Mouse (Mus musculus): ENCODE data around the gene Gm27235. TPM values are rescaled to one million over a fixed set of nuclear protein-coding genes. Genes with fewer than 3 reads are reported as not detected.
"Not testable (repeated sequence)": the region's sequence is repeated elsewhere in the genome, so short reads cannot be mapped to it uniquely, and the experiment has no call there.

The Gm27235 gene
- polyA plus RNA-seq (2015; fragmentation: Nextera tagmentation; extraction: Ambion mirVana), result not detected in 2 replicates

DNA sequence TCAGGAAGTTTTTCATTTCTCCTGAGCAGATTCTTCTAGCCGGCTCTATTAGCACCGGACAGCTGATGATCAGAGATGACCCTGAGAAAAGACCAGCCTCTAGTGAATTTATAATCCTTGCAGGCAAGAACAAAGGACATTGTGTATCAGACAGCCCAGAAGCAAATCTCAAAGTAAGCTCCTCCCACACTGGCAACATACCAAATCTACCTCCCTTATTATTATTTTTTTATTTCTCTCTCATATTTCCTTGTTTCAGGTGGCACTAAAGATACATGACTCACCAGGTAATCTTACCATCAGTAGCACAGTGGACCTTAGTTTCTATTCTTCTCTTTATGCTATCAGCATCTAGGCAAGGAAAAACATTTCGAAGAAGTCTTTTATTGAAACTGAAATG, at the start of gene Gm27235, which contains the start of gene D730048I06Rik:
TSS of gene Gm27235 (minus strand) at position 101 of the 400 bp plus-strand sequence.
TSS of gene D730048I06Rik (minus strand) at position 112 of the 400 bp plus-strand sequence.
- no peaks in the 10 kb centered on the region; the same call in 1 of the 2 replicates for H3K9me3 ChIP-seq (replicated peaks; ENCODE audit: control insufficient read depth, low read length)
- WGBS, result 82% methylated on average over 3 of the region's 3 CpGs
- no peak within 1 kb of the TSS for H3K4me2 ChIP-seq (ENCODE audit: low read depth, low read length)
- no peak for ATAC-seq (replicated peaks; ENCODE audit: extremely low read depth, insufficient read depth, low FRiP score)
- H3K27ac ChIP-seq (ENCODE audit: low read length), result no peak within 1 kb of the TSS
- no peak within 1 kb of the TSS for H3K9ac ChIP-seq (ENCODE audit: low read length)
- H3K4me3 ChIP-seq (ENCODE audit: low read length), result no peak within 1 kb of the TSS
- no peaks in the 10 kb centered on the region for H3K4me1 ChIP-seq (ENCODE audit: control insufficient read depth, insufficient read depth, low read length)
- no peaks in the 10 kb centered on the region for H3K27me3 ChIP-seq (ENCODE audit: control insufficient read depth, insufficient read depth, low read length)
- no peaks in the 10 kb centered on the region for H3K36me3 ChIP-seq (ENCODE audit: control insufficient read depth, insufficient read depth)

DNA sequence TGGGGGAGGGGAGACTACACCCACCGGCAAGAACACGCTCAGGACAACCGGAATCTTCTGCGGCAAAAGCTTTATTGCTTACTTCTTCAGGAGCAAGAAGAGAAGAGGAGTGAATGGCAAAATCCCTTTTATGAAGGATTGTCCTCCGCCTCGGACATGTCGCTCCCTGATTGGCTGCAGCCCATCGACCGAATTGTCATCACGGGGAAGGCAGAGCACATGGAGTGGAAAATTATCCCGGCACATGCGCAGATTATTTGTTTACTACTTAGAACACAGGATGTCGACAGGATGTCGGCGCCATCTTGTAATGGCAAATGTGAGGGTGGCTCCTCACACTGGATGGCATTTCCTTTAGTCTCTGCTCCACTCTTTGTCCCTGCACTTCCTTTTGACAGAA, 28.0 kb upstream of the Gm27235 start:
- H3K36me3 ChIP-seq (ENCODE audit: control insufficient read depth, insufficient read depth); H3K4me2 ChIP-seq (ENCODE audit: low read depth, low read length); ATAC-seq (replicated peaks; ENCODE audit: extremely low read depth, insufficient read depth, low FRiP score); H3K27me3 ChIP-seq (ENCODE audit: control insufficient read depth, insufficient read depth, low read length); H3K27ac ChIP-seq (ENCODE audit: low read length); H3K4me3 ChIP-seq (ENCODE audit: low read length); H3K9me3 ChIP-seq (replicated peaks; ENCODE audit: control insufficient read depth, low read length); H3K9ac ChIP-seq (ENCODE audit: low read length); H3K4me1 ChIP-seq (ENCODE audit: control insufficient read depth, insufficient read depth, low read length): not testable (repeated sequence)
- WGBS, result 90% methylated on average over 15 of the region's 15 CpGs

DNA sequence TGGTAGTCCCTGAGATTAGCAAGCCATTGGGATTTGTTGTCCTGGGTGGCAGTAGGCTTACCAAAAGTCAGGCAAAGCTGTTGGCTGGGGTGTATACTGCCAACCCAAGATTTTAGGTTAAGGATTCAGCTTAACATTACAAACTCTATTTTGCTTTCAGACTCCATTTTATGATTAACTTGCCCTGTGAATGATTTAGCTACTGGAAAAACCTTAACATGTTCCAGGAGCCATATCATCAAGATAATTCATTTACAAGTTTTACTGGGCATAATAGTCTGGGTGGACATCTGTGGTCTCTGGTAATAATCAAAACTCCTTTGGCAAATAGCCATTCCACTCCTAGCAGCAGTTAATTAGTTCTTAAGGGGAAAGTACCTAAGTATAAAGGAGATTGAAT, 8.2 kb upstream of the Gm27235 start:
- H3K4me3 ChIP-seq (ENCODE audit: low read length), result no peak overlapping the region
- no peak overlapping the region for H3K27ac ChIP-seq (ENCODE audit: low read length)
- ATAC-seq (replicated peaks; ENCODE audit: extremely low read depth, insufficient read depth, low FRiP score), result no peak
- H3K27me3 ChIP-seq (ENCODE audit: control insufficient read depth, insufficient read depth, low read length), result no peaks in the 10 kb centered on the region
- no peak overlapping the region for H3K9ac ChIP-seq (ENCODE audit: low read length)
- H3K4me1 ChIP-seq (ENCODE audit: control insufficient read depth, insufficient read depth, low read length), result no peaks in the 10 kb centered on the region
- H3K4me2 ChIP-seq (ENCODE audit: low read depth, low read length), result no peak overlapping the region
- H3K9me3 ChIP-seq (replicated peaks; ENCODE audit: control insufficient read depth, low read length), result 0 out of 2 replicates have a peak, but pooled peaks cover 6% of the 10 kb centered on the region
- no peaks in the 10 kb centered on the region for H3K36me3 ChIP-seq (ENCODE audit: control insufficient read depth, insufficient read depth)

DNA sequence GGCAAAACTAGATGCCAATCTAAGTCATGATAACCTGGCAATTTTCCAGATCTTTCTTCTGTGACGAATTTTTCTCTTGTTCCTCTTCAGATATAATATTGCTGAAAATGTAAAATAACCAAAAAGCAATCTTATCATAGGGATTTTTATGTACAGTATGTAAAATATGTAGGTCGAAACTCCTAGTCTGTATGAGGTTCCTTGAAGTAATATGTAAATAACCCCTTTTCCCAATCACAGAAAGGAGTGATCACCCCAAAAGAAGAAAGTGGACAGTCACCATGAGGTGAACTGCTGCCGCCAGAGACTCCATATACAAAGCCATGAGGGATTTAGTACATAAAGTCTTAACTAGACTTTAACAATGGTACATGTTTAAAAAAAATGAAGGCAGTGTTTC, 11.9 kb downstream of the Gm27235 start, which contains the start of gene Gm17727:
TSS of gene Gm17727 (minus strand) at position 101 of the 400 bp plus-strand sequence.
- Histone ChIP-seq H3K9ac (ENCODE audit: low read length) (no peak within 1 kb of the TSS), H3K27me3 (ENCODE audit: control insufficient read depth, insufficient read depth, low read length) (no peaks in the 10 kb centered on the region), H3K36me3 (ENCODE audit: control insufficient read depth, insufficient read depth) (no peaks in the 10 kb centered on the region), H3K9me3 (replicated peaks; ENCODE audit: control insufficient read depth, low read length) (peaks cover 5% of the 10 kb centered on the region; the same call in 1 of the 2 replicates), H3K27ac (ENCODE audit: low read length) (no peak within 1 kb of the TSS), H3K4me3 (ENCODE audit: low read length) (no peak within 1 kb of the TSS), H3K4me1 (ENCODE audit: control insufficient read depth, insufficient read depth, low read length) (no peaks in the 10 kb centered on the region), H3K4me2 (ENCODE audit: low read depth, low read length) (no peak within 1 kb of the TSS)
- WGBS, result 50% methylated on average over 3 of the region's 3 CpGs
- ATAC-seq (replicated peaks; ENCODE audit: extremely low read depth, insufficient read depth, low FRiP score), result no peak

GRCm38 (mm10) chr9:35756843-35757242, 33.1 kb downstream of the Gm27235 start:
- Histone ChIP-seq H3K9ac (ENCODE audit: low read length) (no peak overlapping the region), H3K27me3 (ENCODE audit: control insufficient read depth, insufficient read depth, low read length) (no peaks in the 10 kb centered on the region), H3K9me3 (replicated peaks; ENCODE audit: control insufficient read depth, low read length) (no peaks in the 10 kb centered on the region), H3K4me2 (ENCODE audit: low read depth, low read length) (no peak overlapping the region), H3K36me3 (ENCODE audit: control insufficient read depth, insufficient read depth) (no peaks in the 10 kb centered on the region), H3K27ac (ENCODE audit: low read length) (no peak overlapping the region), H3K4me3 (ENCODE audit: low read length) (no peak overlapping the region), H3K4me1 (ENCODE audit: control insufficient read depth, insufficient read depth, low read length) (no peaks in the 10 kb centered on the region)
- ATAC-seq (replicated peaks; ENCODE audit: extremely low read depth, insufficient read depth, low FRiP score), result no peak

DNA sequence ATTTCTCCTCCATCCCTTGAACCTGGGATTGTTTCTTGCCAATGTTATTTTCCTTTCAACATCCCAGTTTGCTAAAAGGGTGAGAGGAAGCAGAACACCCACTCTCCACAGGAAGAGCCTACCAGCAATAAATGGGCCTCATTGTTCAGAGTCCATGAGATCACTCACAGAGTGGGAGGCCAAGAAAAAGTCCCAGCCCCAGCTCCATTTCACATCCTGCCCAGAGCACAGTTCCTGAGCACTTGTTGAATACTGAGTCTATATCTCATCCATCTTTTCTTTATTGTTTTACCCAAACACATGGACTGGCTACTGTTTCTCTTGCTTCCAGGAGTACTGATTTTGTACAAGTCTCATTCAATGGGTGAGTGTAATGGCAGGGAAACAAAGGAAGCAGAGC, 49.2 kb downstream of the Gm27235 start, which contains the start of gene Gm17677:
TSS of gene Gm17677 (plus strand) at position 301 of the 400 bp plus-strand sequence.
- no peak within 1 kb of the TSS for H3K9ac ChIP-seq (ENCODE audit: low read length)
- no peak within 1 kb of the TSS for H3K4me2 ChIP-seq (ENCODE audit: low read depth, low read length)
- no peaks in the 10 kb centered on the region for H3K4me1 ChIP-seq (ENCODE audit: control insufficient read depth, insufficient read depth, low read length)
- H3K27ac ChIP-seq (ENCODE audit: low read length), result no peak within 1 kb of the TSS
- no peak for ATAC-seq (replicated peaks; ENCODE audit: extremely low read depth, insufficient read depth, low FRiP score)
- 0 out of 2 replicates have a peak, but pooled peaks cover 3% of the 10 kb centered on the region for H3K9me3 ChIP-seq (replicated peaks; ENCODE audit: control insufficient read depth, low read length)
- no peaks in the 10 kb centered on the region for H3K36me3 ChIP-seq (ENCODE audit: control insufficient read depth, insufficient read depth)
- H3K4me3 ChIP-seq (ENCODE audit: low read length), result no peak within 1 kb of the TSS
- H3K27me3 ChIP-seq (ENCODE audit: control insufficient read depth, insufficient read depth, low read length), result no peaks in the 10 kb centered on the region

Other genes starting within 250 kb of the Gm27235 start
- gene Ddx25, start 231.6 kb downstream of the Gm27235 start, polyA plus RNA-seq (2015; fragmentation: Nextera tagmentation; extraction: Ambion mirVana), result 0.57 and 0.63 TPM in 2 replicates
- gene Pus3, start 231.5 kb downstream of the Gm27235 start, polyA plus RNA-seq (2015; fragmentation: Nextera tagmentation; extraction: Ambion mirVana), result 13.6 and 14.3 TPM in 2 replicates
- 0.37 and 0.53 TPM in 2 replicates for gene Pate2, start 219.8 kb downstream of the Gm27235 start, polyA plus RNA-seq (2015; fragmentation: Nextera tagmentation; extraction: Ambion mirVana)
- gene Hyls1, start 219.7 kb downstream of the Gm27235 start, polyA plus RNA-seq (2015; fragmentation: Nextera tagmentation; extraction: Ambion mirVana), result 14.4 and 14.5 TPM in 2 replicates
- not detected in 2 replicates for gene Pate4, start 178.2 kb downstream of the Gm27235 start, polyA plus RNA-seq (2015; fragmentation: Nextera tagmentation; extraction: Ambion mirVana)
- not detected in 2 replicates for gene Pate3, start 141.9 kb downstream of the Gm27235 start, polyA plus RNA-seq (2015; fragmentation: Nextera tagmentation; extraction: Ambion mirVana)
- gene Pate1, start 102.7 kb downstream of the Gm27235 start, polyA plus RNA-seq (2015; fragmentation: Nextera tagmentation; extraction: Ambion mirVana), result not detected in 2 replicates
- not detected in 2 replicates for gene Gm17677, start 49.1 kb downstream of the Gm27235 start, polyA plus RNA-seq (2015; fragmentation: Nextera tagmentation; extraction: Ambion mirVana)
- not detected in 2 replicates for gene Gm17727, start 12.0 kb downstream of the Gm27235 start, polyA plus RNA-seq (2015; fragmentation: Nextera tagmentation; extraction: Ambion mirVana)
- not detected in 2 replicates for gene D730048I06Rik, start within 50 bp of the Gm27235 start, polyA plus RNA-seq (2015; fragmentation: Nextera tagmentation; extraction: Ambion mirVana)
- not detected in 2 replicates for gene 9230110F15Rik, start 54.0 kb upstream of the Gm27235 start, polyA plus RNA-seq (2015; fragmentation: Nextera tagmentation; extraction: Ambion mirVana)
- not detected in 2 replicates for gene 9230113P08Rik, start 118.3 kb upstream of the Gm27235 start, polyA plus RNA-seq (2015; fragmentation: Nextera tagmentation; extraction: Ambion mirVana)